Mouse (Mus musculus) embryonic fibroblast, embryonic 13.5 days (primary cell): ENCODE data around the gene Suclg1. TPM values are rescaled to one million over a fixed set of nuclear protein-coding genes. Genes with fewer than 3 reads are reported as not detected.

Experiments used
- H3K27ac ChIP-seq: 2 replicates; pipeline ENCODE4 v1.5.1; 2012; ENCODE audit warnings: low read length, control low read depth, inconsistent platforms; ENCODE audit not compliant: insufficient read depth
- H3K4me1 ChIP-seq: 2 replicates; pipeline ENCODE4 v1.6.1; 2011; ENCODE audit warnings: low read length; ENCODE audit not compliant: control insufficient read depth, insufficient read depth
- H3K4me3 ChIP-seq: 2 replicates; pipeline ENCODE4 v1.5.1; 2011; ENCODE audit warnings: mild to moderate bottlenecking, control low read depth, low read length; ENCODE audit not compliant: insufficient read depth
- CTCF ChIP-seq: IDR thresholded peaks from 2 replicates; pipeline ENCODE4 v1.5.1; 2011; ENCODE audit warnings: mild to moderate bottlenecking, control low read depth, low read length, moderate library complexity, borderline replicate concordance; ENCODE audit not compliant: insufficient read depth
- POLR2A ChIP-seq: IDR thresholded peaks from 2 replicates; pipeline ENCODE4 v1.6.1; 2011; ENCODE audit warnings: low read depth, mild to moderate bottlenecking, control low read depth, low read length, moderate library complexity
- polyA plus RNA-seq: library from polyadenylated mRNA; stranded (reverse); fragments of >200 nt; gene quantifications from 2 replicates; pipeline ENCODE4 v1.2.4, GENCODE M21; 2011; ENCODE audit warnings: low read depth; ENCODE audit not compliant: missing spikeins, insufficient read length

Gene Suclg1
- polyA plus RNA-seq, 1 experiment: 109 TPM

DNA sequence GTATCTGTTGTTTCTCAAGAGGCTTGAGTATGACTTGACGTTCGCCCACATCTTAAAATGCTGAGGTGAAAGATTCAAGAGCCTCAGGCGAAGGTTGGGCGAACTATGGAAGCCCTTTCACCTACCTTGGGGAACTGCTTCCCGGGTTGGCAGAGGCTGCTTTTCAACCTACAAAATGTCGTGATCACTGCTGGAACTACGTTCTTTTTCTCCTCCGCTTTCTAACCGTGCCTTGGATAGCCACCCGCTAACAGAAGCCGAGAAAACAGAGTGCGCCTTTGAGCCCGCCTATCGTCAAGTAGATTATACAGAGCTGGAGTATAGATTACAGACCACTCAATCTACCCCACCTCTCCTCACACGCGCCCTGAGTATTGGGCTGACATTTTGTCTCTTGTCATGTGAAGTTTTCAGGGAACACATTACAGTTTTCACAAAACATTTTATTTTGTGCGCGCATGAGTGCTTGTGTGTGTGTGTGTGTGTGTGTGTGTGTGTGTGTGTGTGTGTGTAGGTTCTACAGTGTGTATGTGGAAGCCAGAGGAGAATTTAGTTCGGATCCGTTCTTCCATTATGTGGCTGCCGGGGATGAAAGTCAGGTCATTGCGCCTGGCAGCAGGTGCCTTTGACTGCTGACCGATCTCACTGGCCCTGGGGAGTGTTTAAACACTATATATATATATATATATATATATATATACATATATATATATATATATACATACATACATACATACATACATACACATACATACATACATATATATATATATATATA, 26.0 kb upstream of the Suclg1 start:
- TF ChIP-seq CTCF (no peak), POLR2A (no peak; the same call in 1 of the 2 replicates)
- H3K27ac ChIP-seq: 0 out of 2 replicates have a peak overlapping the region, but pooled peaks have one; percentile 37
- 0 out of 2 replicates have a peak, but pooled peaks cover 3% of the 10 kb centered on the region for H3K4me1 ChIP-seq
- H3K4me3 ChIP-seq: 0 out of 2 replicates have a peak overlapping the region, but pooled peaks have one; percentile 8

DNA sequence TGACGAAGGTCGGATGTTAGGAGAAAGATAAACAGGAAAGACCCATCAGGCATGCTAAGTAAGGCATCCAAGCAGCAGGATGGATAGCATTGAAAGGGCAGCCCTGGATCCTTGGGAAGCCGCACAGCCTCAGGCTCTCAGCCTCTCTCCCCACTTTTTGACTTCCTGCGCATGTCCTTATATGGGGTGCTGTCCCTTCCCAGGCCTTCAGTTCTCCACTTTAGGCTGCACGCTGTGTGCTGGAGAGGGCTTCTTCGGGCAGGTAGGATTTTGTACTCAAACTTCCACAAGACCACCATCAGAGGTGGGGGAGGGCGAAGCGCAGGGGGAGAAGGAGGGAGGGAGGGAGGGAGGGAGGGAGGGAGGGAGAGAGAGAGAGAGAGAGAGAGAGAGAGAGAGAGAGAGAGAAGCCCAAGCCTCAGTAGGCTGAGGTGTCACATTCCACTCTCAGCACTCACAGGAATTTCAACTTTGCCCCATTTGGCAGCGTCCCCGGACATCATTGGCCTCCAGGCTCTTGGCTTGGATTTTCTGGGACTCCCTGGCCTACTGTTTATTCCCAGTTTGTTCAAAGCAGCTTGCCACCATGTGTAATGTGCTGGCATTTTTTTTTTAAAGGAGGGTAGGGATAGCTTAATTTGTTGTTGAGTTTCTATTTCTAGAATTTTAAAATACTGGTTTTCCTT, 25.2 kb upstream of the Suclg1 start:
- H3K27ac ChIP-seq: peak overlapping the region; percentile 53
- TF ChIP-seq CTCF (no peak), POLR2A (no peak)
- H3K4me3 ChIP-seq: no peak overlapping the region
- 0 out of 2 replicates have a peak, but pooled peaks cover 3% of the 10 kb centered on the region for H3K4me1 ChIP-seq

DNA sequence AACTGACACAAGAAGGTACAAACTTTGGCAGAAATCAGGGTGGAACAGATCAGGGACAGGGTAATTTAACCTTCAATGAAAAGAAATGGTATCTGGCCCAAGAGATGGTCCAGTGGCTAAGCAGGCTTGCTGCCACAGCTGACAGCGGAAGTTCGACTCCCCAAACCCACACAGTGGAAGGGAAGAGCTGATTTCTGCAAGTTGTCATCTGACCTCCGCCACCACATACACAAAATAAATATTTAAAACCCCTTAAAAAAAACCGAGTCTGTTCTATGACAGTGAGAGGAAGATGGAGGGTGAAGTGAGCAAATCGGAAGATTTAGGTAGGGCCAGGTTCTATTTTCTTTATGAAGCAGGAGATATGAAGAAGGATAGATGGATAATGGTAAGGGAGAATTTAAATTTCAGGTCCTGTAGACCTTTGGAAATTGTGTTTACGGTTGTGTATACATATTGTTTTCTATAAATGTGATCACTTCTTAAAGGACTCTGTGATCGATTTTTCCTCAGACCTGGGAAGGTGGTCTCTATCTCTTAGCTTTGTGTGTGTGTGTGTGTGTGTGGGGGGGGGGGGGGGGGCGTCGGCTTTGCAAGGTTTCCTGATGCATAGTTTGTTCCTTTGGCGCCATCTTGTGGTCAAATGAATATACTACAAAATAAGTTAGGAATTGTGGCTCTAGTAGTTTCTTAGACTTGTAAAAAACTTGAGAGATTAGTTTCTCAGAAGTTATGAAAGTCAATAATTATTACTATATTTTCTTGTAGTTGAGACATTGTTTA, 20.6 kb upstream of the Suclg1 start:
- no peak overlapping the region for H3K27ac ChIP-seq
- TF ChIP-seq POLR2A: no peak
- H3K4me3 ChIP-seq: no peak overlapping the region
- H3K4me1 ChIP-seq: peaks cover 6% of the 10 kb centered on the region; the same call in 1 of the 2 replicates

DNA sequence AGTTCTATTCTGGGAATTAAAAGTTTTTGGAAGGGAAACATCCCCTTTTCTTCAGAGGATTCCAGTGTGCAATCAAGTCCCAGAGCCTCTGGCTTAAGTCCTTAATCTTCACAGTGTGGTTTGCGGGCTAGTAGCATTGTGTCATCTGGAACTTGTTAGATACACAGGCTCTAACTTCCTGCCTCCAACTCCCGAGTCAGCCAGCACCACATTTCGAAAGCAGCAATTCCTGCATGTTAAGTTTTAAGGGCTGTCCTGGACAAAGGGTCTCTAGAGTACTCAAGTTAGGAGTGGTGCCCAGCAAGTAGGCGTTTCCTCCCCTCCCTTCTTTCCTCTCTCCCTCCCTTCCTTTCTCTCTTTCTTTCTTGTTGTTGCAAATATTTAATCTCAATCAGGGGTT, 19.8 kb upstream of the Suclg1 start:
- Histone ChIP-seq H3K4me1 (peaks cover 3% of the 10 kb centered on the region; the same call in 1 of the 2 replicates), H3K27ac (peak overlapping the region; percentile 69), H3K4me3 (no peak overlapping the region)
- no peak for TF ChIP-seq CTCF
- TF ChIP-seq POLR2A: no peak

DNA sequence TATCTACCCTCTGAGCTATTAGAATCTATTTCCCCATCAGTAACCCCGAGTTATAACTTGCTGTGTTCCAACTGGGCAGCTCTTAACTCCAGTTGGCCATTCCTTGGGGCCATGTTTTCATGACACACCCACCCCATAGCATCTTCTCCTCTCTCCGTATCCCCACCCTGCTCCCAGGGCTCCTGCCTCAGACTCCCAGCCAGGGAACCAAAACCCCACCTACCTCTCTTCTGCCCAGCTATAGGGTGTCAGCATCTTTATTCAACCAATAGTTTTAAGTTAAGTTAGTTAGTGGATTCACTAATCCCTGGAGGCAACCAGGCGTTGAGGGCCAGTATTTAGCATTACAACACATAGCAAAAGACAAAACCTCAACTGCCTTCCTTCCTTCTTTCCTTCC, 19.3 kb upstream of the Suclg1 start:
- Histone ChIP-seq H3K27ac (peak overlapping the region; percentile 69), H3K4me1 (peaks cover 3% of the 10 kb centered on the region; the same call in 1 of the 2 replicates), H3K4me3 (no peak overlapping the region)
- no peak for TF ChIP-seq CTCF
- TF ChIP-seq POLR2A: no peak

DNA sequence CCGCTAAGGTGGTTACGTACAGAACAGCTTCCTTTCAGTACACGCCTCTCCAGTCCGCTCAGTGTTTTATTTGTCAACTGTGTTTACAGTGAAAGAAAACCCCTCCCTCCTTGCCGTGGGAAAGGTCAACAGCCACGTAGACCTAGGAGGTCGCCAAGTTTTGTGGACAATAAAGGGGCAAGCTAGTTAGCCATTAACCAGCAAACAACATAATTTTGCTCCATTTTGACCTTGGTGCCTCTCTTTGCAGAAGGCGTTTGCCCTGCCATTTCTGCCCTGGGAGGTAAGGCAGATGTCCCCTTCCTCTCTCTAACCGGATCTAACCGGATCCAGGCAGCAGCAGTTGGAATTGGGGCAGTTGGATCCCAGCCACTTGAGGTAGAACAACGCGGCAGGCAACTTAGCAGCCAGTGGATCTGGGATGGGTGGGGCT, 16.0 kb upstream of the Suclg1 start:
- no peak overlapping the region for H3K4me3 ChIP-seq
- H3K4me1 ChIP-seq: peaks cover 3% of the 10 kb centered on the region; the same call in 1 of the 2 replicates
- no peak overlapping the region for H3K27ac ChIP-seq
- no peak for TF ChIP-seq CTCF
- no peak for TF ChIP-seq POLR2A

DNA sequence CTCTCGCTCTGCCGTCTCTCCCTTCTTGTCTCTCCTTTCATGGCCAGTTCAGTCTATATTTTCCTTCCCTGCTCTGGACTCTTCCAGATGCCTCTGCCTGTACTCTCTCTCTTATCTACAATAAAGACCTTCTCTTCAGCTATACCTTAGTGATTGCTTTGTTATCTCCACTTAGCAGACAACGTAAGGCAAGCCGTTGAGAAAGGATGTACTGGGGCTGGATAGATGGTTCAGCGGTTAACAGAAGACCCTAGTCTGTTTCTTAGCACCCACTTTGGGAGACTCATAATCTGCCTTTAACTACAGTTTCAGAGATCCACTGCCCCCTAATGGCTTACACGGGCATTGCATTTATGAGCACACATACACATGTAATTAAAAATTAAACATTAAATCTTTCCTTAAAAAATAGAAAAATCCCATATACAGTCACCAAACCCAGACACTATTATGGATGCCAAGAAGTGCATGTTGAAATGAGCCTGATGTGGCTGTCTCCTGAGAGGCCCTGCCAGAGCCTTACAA, 14.9 kb upstream of the Suclg1 start:
- no peak overlapping the region for H3K4me3 ChIP-seq
- TF ChIP-seq POLR2A: no peak
- no peak for TF ChIP-seq CTCF
- H3K4me1 ChIP-seq: peaks cover 3% of the 10 kb centered on the region; the same call in 1 of the 2 replicates
- H3K27ac ChIP-seq: no peak overlapping the region

DNA sequence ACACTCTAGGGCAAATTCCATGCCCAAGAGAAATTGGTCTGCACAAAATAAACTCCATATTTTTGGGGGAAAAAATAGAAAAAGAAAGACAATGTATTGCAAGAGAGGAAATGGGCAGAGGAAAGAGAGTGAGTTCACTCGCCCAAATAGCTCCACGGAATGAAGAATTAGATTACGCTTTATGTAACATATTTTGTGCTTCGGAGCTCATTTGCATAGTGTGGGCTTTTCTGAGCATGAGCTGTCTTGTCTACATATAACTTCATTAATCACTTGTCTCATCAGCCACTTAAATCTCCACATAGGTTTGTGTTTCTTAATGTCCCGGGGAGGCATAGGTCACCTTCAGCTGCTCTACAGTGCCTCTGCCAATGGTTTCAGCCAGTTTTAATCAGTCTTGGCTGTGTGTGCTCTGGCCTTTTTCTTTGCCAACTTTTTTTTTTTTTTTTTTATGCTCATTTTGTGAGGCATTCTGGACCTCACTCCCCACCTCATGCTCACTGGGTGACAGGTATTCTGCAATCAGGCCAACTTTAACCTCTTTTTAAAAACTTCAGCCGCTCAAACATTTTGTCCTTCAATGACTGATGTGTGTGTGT, 13.8 kb upstream of the Suclg1 start:
- no peaks in the 10 kb centered on the region for H3K4me1 ChIP-seq
- H3K27ac ChIP-seq: no peak overlapping the region
- TF ChIP-seq POLR2A: no peak
- TF ChIP-seq CTCF: no peak
- no peak overlapping the region for H3K4me3 ChIP-seq

DNA sequence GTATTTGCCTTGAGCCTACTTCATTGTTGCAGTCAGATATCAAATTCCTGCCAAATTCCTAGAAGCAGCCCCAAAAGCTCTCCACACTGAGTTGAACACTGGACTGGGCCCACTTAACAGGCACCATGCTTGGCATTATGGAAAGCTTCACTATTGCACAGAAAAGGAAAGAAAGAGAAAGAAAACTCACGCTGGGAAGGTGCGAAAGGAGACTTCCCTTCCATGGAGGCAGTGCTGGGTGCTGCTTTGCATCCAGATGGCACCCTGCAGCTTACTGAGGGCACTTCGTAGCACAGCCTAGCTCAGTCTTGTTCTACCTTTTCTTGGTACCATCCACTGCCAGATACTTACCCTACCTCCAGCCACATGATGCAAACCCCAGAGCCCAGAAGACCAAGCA, 12.5 kb upstream of the Suclg1 start:
- H3K27ac ChIP-seq: no peak overlapping the region
- no peaks in the 10 kb centered on the region for H3K4me1 ChIP-seq
- no peak for TF ChIP-seq POLR2A
- TF ChIP-seq CTCF: no peak
- H3K4me3 ChIP-seq: no peak overlapping the region
